Mouse (Mus musculus) left cerebral cortex, adult 9 months (tissue): ENCODE data around the gene Cfap61.

Source experiments
- DNase-seq, 2 experiments: peaks; one replicate each; pipeline ENCODE4 v3.0.0; 2022; ENCODE audit warnings: low spot score in 2 of 2

The Cfap61 gene

DNA sequence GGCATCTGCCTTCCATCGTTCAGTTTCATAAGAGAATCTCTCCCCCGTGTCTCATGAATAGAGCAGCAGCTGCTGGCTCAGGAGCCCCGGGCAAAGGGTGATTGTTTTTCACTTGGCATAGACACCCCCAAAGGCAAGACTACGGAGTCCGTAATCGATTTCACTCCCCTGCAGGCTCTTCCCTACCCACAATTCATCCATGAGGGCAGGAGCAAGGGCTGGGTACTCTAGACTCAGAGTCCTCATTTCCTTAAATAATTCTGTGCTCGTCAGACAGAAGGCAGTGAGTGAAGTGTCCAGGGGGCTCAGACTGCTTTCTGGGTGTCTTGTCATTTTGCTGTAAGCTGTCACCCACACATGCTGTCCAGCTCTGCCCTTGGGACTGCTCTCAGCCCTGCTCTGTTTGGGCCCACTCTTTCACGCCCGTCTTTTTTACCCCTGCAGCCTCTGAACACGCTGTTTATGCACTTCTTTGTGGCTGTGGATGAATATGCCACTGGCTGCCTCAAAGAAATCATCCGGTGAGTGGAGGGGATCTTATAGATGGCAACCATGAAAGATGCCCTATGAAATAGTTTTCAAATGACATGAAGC is 15.0 kb downstream of the Cfap61 start:
- DNase-seq = no peak

DNA sequence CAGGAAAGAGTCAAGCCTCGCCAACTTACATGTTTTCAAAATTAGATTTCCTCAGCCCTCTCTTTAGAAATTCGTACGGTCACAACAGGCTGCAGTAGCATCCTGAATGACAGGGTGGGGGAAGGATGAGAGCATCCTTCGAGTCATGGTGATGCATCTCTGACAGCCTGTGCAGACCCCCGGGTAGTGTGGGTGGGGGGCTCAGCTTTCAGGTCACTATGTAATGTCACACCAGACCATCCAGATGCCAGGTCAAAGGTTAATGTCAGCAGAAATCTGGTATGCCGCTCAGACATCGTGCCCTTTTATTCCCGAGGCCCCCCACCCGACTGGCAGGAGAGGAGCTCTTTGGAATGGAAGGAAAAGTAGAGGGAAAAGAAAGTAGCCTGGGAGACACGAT is 15.7 kb downstream of the Cfap61 start:
- DNase-seq = no peak

DNA sequence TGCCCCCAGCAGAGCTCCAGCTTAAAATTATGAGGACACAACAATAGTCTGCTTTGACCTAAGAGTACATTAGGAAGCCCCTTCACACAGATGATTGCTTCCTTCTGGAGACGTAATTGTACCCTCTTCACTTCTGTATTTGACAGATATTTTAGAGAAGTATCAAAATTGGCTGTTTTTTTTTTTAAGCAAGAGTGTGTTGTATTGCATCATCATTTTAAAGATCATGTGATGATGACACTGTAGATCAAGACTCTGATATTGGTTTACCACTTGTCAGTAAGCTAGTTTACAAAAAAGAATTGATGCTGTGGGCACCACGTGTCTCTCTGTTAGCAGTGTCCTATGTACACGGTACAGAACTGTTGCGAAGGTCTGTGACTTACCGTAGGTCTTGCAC is 18.1 kb downstream of the Cfap61 start:
- no peak for DNase-seq

DNA sequence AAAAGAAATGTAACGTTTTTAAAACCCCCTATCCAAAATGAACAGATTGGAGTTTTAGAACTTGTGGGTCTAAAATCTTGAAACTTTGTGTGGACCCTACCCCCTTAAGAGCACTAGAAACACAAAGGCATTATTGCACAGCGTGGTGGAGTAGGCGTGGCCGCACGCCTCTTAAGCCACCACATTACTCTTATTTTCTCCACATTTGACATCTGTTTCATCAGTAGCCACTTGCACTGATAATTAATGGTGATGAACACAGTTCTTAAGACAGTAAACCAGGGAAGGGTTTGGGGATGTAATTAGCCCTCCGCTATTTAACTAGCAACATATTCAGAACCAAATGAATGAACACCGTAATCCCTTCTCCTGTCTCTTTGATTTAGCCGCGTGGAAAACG is 21.3 kb downstream of the Cfap61 start:
- DNase-seq = no peak

DNA sequence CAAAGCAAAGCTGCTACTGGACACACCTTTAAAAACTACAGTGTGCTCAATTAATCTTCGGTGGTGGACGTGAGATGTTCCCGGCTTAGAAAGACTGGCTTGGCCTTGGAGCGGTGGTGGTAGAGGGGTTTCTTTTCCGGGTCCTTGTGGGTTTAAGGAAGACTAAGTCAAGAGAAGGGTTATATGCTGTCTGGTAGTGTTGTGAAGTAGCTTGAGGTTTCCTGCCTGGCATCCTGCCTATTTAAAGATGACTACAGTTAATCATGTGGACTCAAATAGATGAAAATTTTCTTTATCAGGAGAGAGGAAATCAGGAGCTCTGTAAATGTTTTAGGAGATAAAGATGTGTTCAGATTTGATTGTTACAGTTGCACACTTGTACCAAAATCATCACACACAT is 21.7 kb downstream of the Cfap61 start:
- DNase-seq = no peak

DNA sequence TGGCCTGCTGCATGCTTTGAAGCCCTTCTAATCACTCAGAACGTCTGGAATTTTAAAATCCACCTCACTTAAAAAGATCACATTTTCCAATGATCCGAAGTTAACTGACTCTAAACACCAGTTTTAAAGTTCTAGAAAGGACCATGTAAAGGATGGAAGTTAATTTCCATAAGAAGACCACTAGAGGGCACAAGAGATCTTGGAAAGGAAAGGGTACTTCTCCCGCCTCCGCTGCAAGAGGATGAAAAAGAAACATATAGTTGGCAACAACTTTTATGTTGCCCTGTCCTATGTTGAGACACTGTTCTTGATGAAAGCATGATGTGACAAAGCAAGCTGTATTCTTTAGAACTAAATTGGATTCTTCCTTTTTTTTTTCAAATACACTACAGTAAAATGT is 22.9 kb downstream of the Cfap61 start:
- DNase-seq = no peak

DNA sequence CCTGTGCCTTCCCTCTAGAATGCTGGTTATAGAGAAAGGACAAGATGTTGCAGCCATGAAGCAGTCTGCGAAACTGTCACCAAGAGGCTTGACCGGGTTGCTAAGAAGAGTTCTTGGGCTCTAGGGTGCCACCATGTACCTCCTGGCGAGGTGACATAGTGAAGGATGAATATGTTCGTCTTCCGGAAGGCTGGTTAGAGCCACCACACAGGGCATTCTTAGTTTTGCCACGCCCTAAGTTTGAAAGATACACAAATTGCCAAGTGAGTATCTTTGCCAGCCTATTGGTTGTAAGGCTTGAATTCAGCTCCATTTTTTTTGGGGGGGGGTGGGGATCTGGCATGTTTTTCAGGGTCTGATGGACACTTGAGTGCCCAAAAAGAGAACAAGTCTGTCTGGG is 23.5 kb downstream of the Cfap61 start:
- no peak for DNase-seq

DNA sequence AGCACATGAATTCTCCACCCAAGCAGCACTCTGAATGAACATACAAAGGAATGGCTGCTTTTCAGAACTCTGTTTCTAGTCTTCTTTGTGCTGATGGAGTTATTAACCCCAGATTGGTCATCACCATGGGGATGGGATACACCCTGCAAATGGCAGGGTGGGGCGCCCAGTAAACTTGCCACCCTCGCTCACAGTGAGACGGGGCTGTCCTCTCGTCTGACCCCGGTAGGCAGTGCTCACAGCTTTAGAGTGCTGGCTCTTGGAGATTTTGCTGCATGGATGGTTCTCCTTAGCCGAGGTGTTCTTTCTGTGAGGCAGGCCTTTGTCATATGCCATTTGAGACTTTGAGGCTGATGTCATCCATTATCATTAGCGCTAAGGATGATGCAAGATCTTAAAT is 24.0 kb downstream of the Cfap61 start:
- no peak for DNase-seq

DNA sequence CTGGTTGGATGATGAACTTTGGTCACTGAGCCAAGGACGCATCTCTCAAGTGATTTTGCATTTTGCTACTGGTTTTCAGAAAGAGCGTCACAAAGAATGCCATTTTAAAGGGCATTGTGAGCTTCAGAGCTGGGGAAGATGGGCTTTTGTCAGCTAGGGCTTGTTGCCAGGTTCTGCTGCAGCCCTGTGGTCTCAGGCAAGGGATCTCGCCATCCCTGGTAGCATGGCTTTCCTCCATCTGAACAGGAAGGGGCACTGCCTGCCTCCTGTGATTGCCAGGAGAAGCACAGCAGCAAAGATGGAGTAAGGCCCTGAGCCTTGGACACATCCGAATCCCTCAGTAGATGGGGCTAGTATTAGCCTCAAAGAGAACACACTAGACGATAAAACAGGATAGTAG is 27.3 kb downstream of the Cfap61 start:
- no peak for DNase-seq

DNA sequence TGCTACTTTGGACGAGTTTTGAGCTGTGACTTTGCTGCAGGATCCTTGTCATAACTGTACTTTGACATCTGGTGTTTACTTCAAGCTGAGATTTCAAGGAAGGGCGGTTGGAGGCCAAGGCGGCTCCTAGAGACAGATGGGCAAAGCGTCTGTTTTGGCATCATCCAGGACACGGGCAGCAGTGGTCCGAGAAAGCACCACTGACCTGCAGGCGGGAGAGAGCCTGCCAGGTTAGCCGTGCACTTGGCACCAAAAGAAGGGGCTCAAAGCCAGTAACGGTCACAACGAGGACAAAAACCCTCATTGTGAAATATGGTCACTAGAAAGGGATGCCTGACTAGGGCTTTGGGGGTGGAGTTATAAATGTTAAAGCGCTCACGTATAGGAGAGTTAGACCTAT is 36.2 kb downstream of the Cfap61 start:
- no peak for DNase-seq

DNA sequence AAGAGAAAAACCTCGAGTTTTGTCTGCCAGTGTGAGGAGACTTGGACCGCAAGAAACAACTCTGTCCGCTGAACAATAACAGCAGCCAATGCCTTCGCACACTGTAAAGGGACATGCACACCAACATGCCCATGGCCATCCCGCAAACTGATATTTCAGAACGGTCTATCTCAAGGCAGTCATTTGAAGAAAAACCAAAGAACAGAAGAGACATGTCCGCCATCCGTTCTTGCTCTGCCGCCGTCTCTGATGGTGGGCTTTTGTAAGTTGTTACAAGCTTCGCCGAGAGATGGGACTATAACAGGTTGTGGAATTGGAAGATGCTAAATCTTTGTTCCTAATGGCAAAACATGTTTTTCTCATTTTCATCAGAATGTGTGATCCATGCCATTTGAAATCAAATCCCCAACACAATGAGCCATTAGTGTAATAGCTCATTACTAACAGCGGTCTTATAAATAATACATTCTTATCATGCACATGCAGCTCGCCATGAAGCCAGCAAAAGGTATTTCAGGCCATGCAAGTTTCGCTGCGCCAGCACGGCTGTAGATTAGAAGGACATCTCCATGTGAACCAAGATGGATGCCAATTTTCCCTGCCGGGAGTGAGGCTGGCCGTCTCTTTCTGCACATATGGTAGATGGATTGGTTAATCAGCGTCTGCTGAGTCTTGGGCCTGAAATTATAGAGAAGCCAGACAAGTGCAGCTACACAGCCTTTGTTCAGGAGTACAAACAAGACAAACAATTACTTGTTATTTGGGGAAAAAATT is 36.8 kb downstream of the Cfap61 start:
- no peak for DNase-seq

DNA sequence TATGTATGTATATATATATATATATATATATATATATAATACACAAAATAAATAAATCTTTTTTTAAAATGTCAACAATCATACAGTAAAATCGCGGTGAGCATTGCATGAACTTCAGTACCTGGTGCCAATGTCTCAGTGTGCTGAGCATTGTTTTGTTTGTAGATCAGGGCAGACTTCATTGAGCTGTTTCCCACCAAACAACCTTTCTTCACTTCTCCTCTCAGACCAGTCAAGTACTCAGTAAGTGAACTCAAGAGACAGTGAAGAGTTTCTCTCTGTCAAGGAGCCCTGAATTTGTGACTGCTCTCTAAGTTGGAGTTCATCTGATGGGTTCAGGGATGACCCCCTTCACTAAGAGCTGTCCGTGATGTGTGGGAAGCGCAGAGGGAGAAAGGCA is 38.0 kb downstream of the Cfap61 start:
- no peak for DNase-seq

DNA sequence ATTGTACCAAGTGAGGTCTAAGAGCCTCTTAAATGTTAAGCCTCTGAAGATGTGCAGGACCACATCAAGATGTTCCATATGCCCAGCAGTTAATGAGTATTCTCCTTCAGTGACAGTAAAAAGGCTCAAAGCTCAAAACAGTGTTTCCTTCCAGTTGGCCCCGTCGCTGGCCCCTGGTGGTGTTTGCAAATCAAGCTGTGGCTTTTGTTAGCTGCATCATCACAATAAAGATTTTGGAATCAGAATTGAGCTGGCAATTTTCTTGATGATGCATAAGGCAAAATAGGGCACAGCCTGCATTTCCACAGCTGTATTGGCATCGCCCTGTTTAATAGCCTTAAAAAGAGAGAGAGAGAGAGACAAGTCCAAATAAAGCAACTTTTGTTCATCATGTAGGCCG is 45.0 kb downstream of the Cfap61 start:
- DNase-seq = no peak

DNA sequence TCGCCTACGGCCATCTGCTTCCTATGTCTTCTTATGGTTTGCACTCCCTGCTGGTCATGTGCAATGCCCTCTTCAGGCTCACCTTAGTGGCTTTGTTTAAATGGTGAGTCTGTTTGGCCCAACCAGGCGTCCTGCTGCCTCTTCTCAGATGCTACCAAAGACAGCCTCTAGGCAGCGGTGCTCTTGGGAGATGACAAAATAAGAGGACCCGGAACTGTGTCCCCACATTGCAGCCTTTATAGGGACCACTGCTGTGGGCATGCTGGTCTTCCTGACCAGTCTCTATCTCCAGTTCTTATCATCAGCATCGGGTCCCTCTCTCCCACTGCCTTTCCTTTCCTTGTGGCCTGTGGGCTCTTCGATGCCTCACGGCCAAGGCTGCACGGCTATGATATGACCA is 46.3 kb downstream of the Cfap61 start:
- no peak for DNase-seq

DNA sequence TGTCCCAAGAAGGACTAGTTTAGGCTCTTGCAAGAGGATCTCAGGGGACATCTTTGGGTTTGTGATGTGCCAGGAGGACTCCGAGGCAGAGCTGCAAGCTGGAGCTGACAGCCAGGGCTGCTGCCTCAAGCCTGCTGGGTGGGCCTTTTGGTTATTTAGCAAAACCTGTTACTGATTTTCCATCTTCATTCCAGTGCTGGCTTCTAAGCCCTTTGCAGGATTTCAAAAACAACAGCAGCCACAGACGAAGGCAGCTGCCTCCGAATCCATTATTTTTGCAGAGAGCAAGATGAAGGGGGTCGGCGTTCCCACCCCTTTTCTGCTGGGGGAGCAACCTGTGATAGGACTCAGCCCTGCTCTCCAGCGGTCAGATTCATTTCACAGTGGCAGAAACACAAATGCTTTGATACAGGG is 47.1 kb downstream of the Cfap61 start:
- DNase-seq = no peak

DNA sequence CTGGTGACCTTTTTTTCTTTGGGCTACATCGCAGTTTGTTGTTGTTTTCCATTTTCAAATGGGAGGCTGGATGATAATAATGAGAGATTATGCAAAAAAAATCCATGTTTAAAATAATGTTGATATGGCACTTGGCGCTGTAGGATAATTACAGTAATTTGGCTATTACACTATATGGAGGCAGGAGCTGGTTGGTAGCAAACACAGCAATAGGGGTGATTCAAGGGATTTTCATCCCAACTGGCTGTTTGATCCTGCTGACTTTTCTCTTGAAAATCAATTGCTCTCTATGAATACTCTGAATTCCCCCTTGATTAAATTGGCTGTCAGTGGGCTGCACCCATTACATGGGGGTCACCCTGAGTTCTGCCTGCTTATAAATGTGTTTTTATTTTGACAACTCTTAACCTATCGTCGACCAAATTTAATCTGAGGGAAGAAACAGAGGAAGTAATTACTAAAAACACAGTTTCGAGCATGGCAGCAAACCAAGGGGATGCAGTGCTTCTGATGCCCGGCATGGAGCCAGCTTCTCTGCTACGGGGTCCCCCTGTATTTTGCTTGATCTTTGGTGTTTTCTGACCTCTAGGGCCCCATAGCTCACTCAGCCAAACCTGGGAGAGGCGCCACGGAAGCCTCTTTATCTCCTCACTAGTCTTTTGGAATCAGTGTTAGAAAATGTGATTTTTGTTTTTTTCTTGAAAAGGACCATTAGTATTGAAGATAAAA is 47.9 kb downstream of the Cfap61 start:
- DNase-seq = no peak

DNA sequence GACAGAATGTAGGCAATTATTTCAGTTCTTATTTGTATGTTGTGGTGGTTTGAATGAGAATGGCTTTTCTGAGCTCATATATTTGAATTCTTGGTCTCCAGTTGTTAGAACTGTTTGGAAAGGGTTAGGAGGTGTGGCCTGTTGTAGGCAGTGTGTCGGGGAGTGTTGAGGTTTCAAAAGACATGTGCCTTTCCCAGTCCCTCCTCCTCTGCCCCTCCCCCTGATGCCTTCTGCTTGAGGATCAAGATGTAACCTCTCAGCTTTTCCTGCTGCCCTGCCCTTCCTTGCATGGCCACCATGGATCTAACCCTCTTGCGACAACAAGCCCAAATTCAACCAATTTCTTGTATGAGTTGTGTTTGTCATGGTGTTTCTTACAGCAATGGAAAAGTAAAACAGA is 53.2 kb downstream of the Cfap61 start:
- no peak for DNase-seq

DNA sequence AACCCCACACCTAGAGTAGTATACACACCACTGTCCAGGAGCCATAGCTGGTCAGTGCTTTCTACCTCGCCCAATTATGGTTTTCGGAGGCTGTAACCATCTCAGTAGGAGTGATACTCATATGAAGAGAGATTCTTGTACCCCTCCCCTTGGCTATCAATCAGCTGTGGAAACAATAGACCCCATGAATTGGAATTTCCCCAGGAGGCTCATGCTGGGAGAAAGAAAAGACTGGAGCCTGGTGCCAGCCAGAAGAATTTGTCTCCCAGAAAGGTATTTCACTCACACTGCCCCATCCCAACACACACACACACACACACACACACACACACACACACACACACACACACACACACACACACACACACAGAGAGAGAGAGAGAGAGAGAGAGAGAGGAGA is 55.9 kb downstream of the Cfap61 start:
- DNase-seq = no peak

DNA sequence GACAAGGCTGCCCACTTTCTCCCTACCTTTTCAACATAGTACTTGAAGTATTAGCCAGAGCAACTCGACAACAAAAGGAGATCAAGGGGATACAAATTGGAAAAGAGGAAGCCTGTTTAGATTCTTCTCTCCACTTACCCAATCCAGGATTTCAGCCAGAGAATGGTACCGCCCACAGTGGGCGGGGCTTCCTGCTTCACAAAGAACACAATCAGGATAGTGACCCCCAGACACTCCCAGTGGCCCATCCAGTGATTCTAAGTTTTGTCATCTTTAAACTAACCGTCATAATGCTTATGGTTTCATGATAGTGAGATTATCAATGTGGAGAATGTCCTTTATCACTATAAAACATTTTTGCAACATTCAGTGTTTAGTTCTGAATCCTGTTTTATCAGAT is 61.9 kb downstream of the Cfap61 start:
- no peak for DNase-seq

DNA sequence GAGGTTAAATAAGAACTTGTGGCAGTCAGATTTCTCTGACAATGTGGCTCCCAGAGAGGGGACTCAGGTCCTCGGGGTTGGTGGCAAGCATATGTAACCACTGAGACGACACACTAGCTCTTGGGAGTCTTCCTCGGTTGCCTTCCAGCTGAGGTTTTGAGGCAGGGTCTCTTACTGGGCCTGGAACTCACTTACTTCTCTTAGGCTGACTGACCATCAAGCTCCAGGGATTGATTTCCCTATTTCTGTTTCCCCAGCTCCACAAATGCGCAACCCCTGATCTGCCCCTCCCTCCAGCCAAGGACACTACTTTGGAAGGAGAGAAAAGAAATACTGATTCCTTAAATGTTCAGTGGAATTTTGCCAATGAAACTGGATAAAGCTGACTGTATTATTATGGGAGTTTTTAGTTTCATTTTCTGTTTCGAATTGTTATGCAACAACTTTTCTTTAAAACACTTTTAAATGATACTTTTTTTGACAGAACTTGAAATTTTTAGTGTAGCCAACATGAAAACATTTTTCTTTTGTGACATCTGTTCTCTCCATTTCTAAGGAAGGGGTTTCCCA is 63.5 kb downstream of the Cfap61 start:
- no peak for DNase-seq

DNA sequence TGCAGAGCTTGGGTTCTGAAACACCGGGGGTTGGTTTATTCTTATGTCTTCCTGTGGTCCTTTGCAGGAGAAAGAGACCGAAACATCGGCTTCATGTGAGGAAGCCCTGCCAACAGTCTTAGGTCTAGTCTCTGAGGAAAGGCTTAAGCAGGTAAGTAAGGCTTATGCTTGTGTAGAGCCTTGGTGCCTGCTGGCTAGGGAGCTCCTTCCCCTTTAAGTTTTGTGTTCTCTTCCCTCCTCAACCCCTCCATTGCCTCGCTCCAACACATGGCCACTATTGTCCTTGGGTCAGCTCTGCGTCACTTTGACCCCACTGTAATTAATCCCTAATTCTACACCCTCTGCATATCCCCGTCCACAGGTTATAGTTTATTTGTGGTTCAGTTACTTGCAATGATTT is 74.2 kb downstream of the Cfap61 start:
- no peak for DNase-seq

DNA sequence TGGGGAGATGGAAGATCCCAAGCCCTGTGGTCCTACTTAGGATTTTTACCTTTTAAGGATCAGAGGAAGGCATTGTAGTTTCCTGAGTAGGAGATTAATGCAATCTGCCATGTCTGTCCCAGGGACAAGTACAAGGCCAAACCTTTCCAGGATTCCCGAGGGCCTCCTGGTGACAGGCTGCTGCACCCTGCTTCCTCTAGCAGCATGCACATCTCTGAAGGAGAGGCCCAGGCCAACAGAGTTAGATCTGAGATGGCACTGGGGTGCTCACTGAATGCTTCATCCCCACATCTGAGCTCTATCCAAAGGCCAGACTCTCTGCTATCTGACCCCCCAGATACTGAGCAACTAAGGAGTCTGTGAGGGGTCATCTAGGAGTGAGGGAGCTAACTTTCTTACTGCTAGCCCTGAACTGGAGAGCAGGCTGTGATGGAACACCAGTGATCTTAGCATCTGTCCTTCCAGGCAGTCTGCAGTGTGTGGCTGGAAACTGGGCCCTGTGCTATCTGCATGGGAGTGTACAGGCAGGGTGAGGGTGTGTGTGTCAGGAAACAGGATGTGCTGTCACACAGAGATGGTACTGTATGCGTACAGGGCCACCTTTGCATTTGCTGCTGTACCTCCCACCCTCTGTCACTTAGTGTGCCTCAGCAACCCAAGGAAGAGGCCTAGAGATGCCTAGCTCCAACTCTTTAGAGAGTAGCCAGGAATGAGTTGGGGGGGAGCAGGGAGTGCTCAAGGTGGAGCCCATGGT is 75.2 kb downstream of the Cfap61 start:
- DNase-seq = no peak
